Mouse (Mus musculus) regulatory T cell (primary cell): ENCODE results near the gene Gm21818.
"Not testable (repeated sequence)": the region's sequence is repeated elsewhere in the genome, so short reads cannot be mapped to it uniquely, and the experiment has no call there.

ENCODE experiments used
- in situ Hi-C: fragments of 300-600 bp; cut with MboI, MseI; formaldehyde crosslinking; loops from one replicate; pipeline ENCODE4 v1.15.1; 2025; ENCODE audit warnings: high pct_unique_total_duplicates

Gm21818 gene

GRCm38 (mm10) chr13:120172133-120172532 lies at the start of gene Gm21818:
Gm21818 (plus strand) TSS chr13:120172433.
- in situ Hi-C loops = not testable (repeated sequence)

- in situ Hi-C loops = not testable (repeated sequence)
These were observed 32.3 kb upstream of the Gm21818 start, which contains the start of gene Gm20767 for GRCm38 (mm10) chr13:120139946-120140345. Gm20767 (plus strand) TSS chr13:120140246.

- in situ Hi-C loops = not testable (repeated sequence)
These were observed 29.9 kb upstream of the Gm21818 start for GRCm38 (mm10) chr13:120142348-120142747.

- in situ Hi-C loops = loop anchor here (5.0 kb wide), 1 partner anchor 233 kb away; no protein-coding TSS in a partner anchor
These were observed 22.4 kb upstream of the Gm21818 start for GRCm38 (mm10) chr13:120149660-120150407.

GRCm38 (mm10) chr13:120150589-120150988 lies 21.6 kb upstream of the Gm21818 start:
- in situ Hi-C loops = loop anchor here (5.0 kb wide), 1 partner anchor 233 kb away; no protein-coding TSS in a partner anchor

GRCm38 (mm10) chr13:120168301-120168700 lies 3.9 kb upstream of the Gm21818 start:
- in situ Hi-C loops = loop anchor here (5.0 kb wide), 1 partner anchor 39 kb away; no protein-coding TSS in a partner anchor

GRCm38 (mm10) chr13:120196189-120196821 lies 24.1 kb downstream of the Gm21818 start:
- in situ Hi-C loops = not testable (repeated sequence)

GRCm38 (mm10) chr13:120215847-120216246 lies 43.6 kb downstream of the Gm21818 start, which contains the start of gene Gm21762:
Gm21762 (minus strand) TSS chr13:120215947.
- in situ Hi-C loops = not testable (repeated sequence)

- in situ Hi-C loops = loop anchor here (5.0 kb wide), 1 partner anchor 384 kb away; the partner anchor contains the start of gene D13Ertd608e
These were observed 48.7 kb downstream of the Gm21818 start for GRCm38 (mm10) chr13:120220922-120221321.

- in situ Hi-C loops = loop anchor here (5.0 kb wide), 1 partner anchor 386 kb away; the partner anchor contains the start of gene D13Ertd608e
These were observed 50.9 kb downstream of the Gm21818 start for GRCm38 (mm10) chr13:120223012-120223659.
